Mouse (Mus musculus): ENCODE measurements around the gene Olfr875.

GRCm38 (mm10) chr9:37808976-37809375 is 37.3 kb downstream of the Olfr875 start:
- TF ChIP-seq CTCF (IDR thresholded peaks at IDR 0.05; ENCODE audit: borderline replicate concordance, insufficient read depth, low read length) (no peak), POLR2A (IDR thresholded peaks at IDR 0.05; ENCODE audit: low read depth, low read length) (no peak)

Data from embryonic fibroblast, embryonic 13.5 days (primary cell).